Mouse (Mus musculus) heart, postnatal 0 days (tissue): ENCODE results near the gene Gm17651.
A peak's percentile ranks its signal among the peaks of the same experiment; 100 is the strongest.

Experiments used
- CTCF ChIP-seq: IDR thresholded peaks from 2 replicates; pipeline ENCODE4 v1.5.1; 2016; ENCODE audit warnings: antibody characterized with exemption, control low read depth, low read depth
- EP300 ChIP-seq: IDR thresholded peaks from 2 replicates; pipeline ENCODE4 v1.6.1; 2016; ENCODE audit warnings: antibody characterized with exemption, low read depth

DNA sequence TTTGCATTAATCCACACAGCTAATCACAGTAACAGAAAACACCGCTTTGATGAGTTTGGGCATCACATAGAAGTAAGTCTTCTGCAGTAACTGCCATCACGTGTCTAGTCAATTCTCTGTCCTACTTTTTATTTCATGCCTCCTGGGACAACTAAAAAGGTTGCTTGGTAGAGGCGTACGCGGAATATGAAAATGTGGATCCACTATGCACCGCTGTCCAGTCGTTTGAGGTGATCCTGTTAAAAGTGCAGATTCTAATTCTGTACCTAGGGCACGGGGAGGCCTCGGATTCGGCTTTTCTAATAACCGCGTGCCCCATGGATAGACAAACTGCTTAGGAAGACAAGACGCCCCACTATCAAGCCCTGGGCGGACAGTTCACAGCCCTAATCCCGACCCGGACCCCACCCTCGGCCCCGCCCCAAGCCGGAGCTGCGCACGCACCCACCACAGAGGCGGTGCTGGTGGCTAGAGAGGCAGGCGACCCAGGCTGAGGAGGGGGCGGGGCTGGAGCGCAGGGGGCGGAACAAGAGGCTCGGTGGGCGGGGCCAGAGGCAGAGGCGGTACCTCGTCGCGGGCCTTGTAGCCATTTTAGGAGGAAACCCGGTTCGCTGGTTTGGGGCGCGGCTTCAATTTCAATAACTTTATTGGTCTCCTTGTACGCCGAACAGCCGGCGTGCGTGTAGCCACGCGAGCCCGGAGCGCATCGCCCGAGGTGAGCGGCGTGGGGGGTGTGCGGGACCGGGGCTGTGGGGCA, 16.7 kb downstream of the Gm17651 start, which contains the start of gene Prkab2:
- no peak for TF ChIP-seq CTCF
- TF ChIP-seq EP300: peak; percentile 76; the same call in 1 of the 2 replicates
